Mouse (Mus musculus): Measurements from ENCODE around the gene Scamp4. TPM values are rescaled to one million over a fixed set of nuclear protein-coding genes. Genes with fewer than 3 reads are reported as not detected.
A peak's percentile ranks its signal among the peaks of the same experiment; 100 is the strongest.

Gene Scamp4
- total and polyA plus RNA-seq, 2 experiments from 2014 or later = 39.2 to 44.5 TPM

GRCm38 (mm10) chr10:80623457-80624191, 21.0 kb downstream of the Scamp4 start:
- H3K9ac ChIP-seq (replicated peaks; ENCODE audit: low read depth, low read length) = peak overlapping the region; percentile 77
- peaks cover 31% of the 10 kb centered on the region for H3K4me1 ChIP-seq (ENCODE audit: control insufficient read depth, insufficient read depth)
- peak overlapping the region; percentile 88 for H3K27ac ChIP-seq (ENCODE audit: low read depth)
- ATAC-seq (ENCODE audit: insufficient read depth, low read depth) = no peak
- no peaks in the 10 kb centered on the region for H3K27me3 ChIP-seq (ENCODE audit: control insufficient read depth, insufficient read depth, low read length)
- H3K9me3 ChIP-seq (replicated peaks; ENCODE audit: control insufficient read depth, low read length) = no peaks in the 10 kb centered on the region
- peak overlapping the region; percentile 85 for H3K4me2 ChIP-seq (ENCODE audit: low read depth, low read length)
- no peaks in the 10 kb centered on the region; the same call in 1 of the 2 replicates for H3K36me3 ChIP-seq (replicated peaks; ENCODE audit: control insufficient read depth, insufficient read depth, low read length)
- peak overlapping the region; percentile 82 for H3K4me3 ChIP-seq (ENCODE audit: low read depth, low read length)
- DNase-seq (ENCODE audit: low spot score) = peak; percentile 26
- 12% methylated on average over 15 of the region's 15 CpGs for WGBS
- TF ChIP-seq EP300 (IDR thresholded peaks at IDR 0.05; ENCODE audit: low read depth) = 0 out of 2 replicates have a peak, but pooled peaks have one; percentile 17
- no peak for TF ChIP-seq CTCF (IDR thresholded peaks at IDR 0.05; ENCODE audit: low read depth)

GRCm38 (mm10) chr10:80625764-80626163, 23.1 kb downstream of the Scamp4 start:
- Histone ChIP-seq H3K9ac (replicated peaks; ENCODE audit: low read depth, low read length) (no peak overlapping the region), H3K27me3 (ENCODE audit: control insufficient read depth, insufficient read depth, low read length) (no peaks in the 10 kb centered on the region), H3K27ac (ENCODE audit: low read depth) (no peak overlapping the region), H3K9me3 (replicated peaks; ENCODE audit: control insufficient read depth, low read length) (no peaks in the 10 kb centered on the region), H3K4me3 (ENCODE audit: low read depth, low read length) (no peak overlapping the region), H3K4me2 (ENCODE audit: low read depth, low read length) (no peak overlapping the region), H3K4me1 (ENCODE audit: control insufficient read depth, insufficient read depth) (peaks cover 47% of the 10 kb centered on the region), H3K36me3 (replicated peaks; ENCODE audit: control insufficient read depth, insufficient read depth, low read length) (no peaks in the 10 kb centered on the region; the same call in 1 of the 2 replicates)
- TF ChIP-seq EP300 (IDR thresholded peaks at IDR 0.05; ENCODE audit: low read depth) = no peak
- no peak for TF ChIP-seq CTCF (IDR thresholded peaks at IDR 0.05; ENCODE audit: low read depth)
- no peak for DNase-seq (ENCODE audit: low spot score)
- ATAC-seq (ENCODE audit: insufficient read depth, low read depth) = no peak
- 87% methylated on average over 4 of the region's 4 CpGs for WGBS

GRCm38 (mm10) chr10:80627685-80628084, 25.0 kb downstream of the Scamp4 start:
- Histone ChIP-seq H3K4me3 (ENCODE audit: low read depth, low read length) (no peak overlapping the region), H3K27ac (ENCODE audit: low read depth) (no peak overlapping the region), H3K4me2 (ENCODE audit: low read depth, low read length) (no peak overlapping the region), H3K9ac (replicated peaks; ENCODE audit: low read depth, low read length) (no peak overlapping the region), H3K27me3 (ENCODE audit: control insufficient read depth, insufficient read depth, low read length) (no peaks in the 10 kb centered on the region), H3K4me1 (ENCODE audit: control insufficient read depth, insufficient read depth) (peaks cover 42% of the 10 kb centered on the region), H3K9me3 (replicated peaks; ENCODE audit: control insufficient read depth, low read length) (no peaks in the 10 kb centered on the region), H3K36me3 (replicated peaks; ENCODE audit: control insufficient read depth, insufficient read depth, low read length) (no peaks in the 10 kb centered on the region; the same call in 1 of the 2 replicates)
- WGBS = 22% methylated on average over 2 of the region's 2 CpGs
- no peak for TF ChIP-seq CTCF (IDR thresholded peaks at IDR 0.05; ENCODE audit: low read depth)
- TF ChIP-seq EP300 (IDR thresholded peaks at IDR 0.05; ENCODE audit: low read depth) = no peak
- peak; percentile 16 for DNase-seq (ENCODE audit: low spot score)
- ATAC-seq (ENCODE audit: insufficient read depth, low read depth) = peak; percentile 15; the same call in 1 of the 2 replicates

GRCm38 (mm10) chr10:80628925-80629324, 26.3 kb downstream of the Scamp4 start:
- Histone ChIP-seq H3K4me2 (ENCODE audit: low read depth, low read length) (no peak overlapping the region), H3K27me3 (ENCODE audit: control insufficient read depth, insufficient read depth, low read length) (no peaks in the 10 kb centered on the region), H3K9ac (replicated peaks; ENCODE audit: low read depth, low read length) (no peak overlapping the region), H3K4me1 (ENCODE audit: control insufficient read depth, insufficient read depth) (peaks cover 36% of the 10 kb centered on the region), H3K27ac (ENCODE audit: low read depth) (no peak overlapping the region), H3K4me3 (ENCODE audit: low read depth, low read length) (no peak overlapping the region), H3K36me3 (replicated peaks; ENCODE audit: control insufficient read depth, insufficient read depth, low read length) (peaks cover under 1% of the 10 kb centered on the region; the same call in 1 of the 2 replicates), H3K9me3 (replicated peaks; ENCODE audit: control insufficient read depth, low read length) (no peaks in the 10 kb centered on the region)
- DNase-seq (ENCODE audit: low spot score) (no peak), ATAC-seq (ENCODE audit: insufficient read depth, low read depth) (no peak)
- TF ChIP-seq CTCF (IDR thresholded peaks at IDR 0.05; ENCODE audit: low read depth) (no peak), EP300 (IDR thresholded peaks at IDR 0.05; ENCODE audit: low read depth) (no peak)
- 66% methylated on average over 9 of the region's 9 CpGs for WGBS

- no peaks in the 10 kb centered on the region for H3K27me3 ChIP-seq (ENCODE audit: control insufficient read depth, insufficient read depth, low read length)
- TF ChIP-seq EP300 (IDR thresholded peaks at IDR 0.05; ENCODE audit: low read depth) (no peak), CTCF (IDR thresholded peaks at IDR 0.05; ENCODE audit: low read depth) (no peak)
- 81% methylated on average over 6 of the region's 6 CpGs for WGBS
- DNase-seq (ENCODE audit: low spot score) = no peak
- H3K27ac ChIP-seq (ENCODE audit: low read depth) = no peak overlapping the region
- H3K9me3 ChIP-seq (replicated peaks; ENCODE audit: control insufficient read depth, low read length) = no peaks in the 10 kb centered on the region
- no peak overlapping the region for H3K9ac ChIP-seq (replicated peaks; ENCODE audit: low read depth, low read length)
- H3K4me3 ChIP-seq (ENCODE audit: low read depth, low read length) = no peak overlapping the region
- peaks cover 3% of the 10 kb centered on the region; the same call in 1 of the 2 replicates for H3K4me1 ChIP-seq (ENCODE audit: control insufficient read depth, insufficient read depth)
- ATAC-seq (ENCODE audit: insufficient read depth, low read depth) = no peak
- peaks cover 64% of the 10 kb centered on the region for H3K36me3 ChIP-seq (replicated peaks; ENCODE audit: control insufficient read depth, insufficient read depth, low read length)
- no peak overlapping the region for H3K4me2 ChIP-seq (ENCODE audit: low read depth, low read length)
These were observed 32.7 kb downstream of the Scamp4 start for GRCm38 (mm10) chr10:80635345-80635744.
